Mouse (Mus musculus) kidney, adult 8-10 months (tissue): ENCODE data around the gene Olfr1233.

ENCODE experiments used
- DNase-seq, 2 experiments: peaks; one replicate each; pipeline ENCODE4 v3.0.0; 2022

The Olfr1233 gene

DNA sequence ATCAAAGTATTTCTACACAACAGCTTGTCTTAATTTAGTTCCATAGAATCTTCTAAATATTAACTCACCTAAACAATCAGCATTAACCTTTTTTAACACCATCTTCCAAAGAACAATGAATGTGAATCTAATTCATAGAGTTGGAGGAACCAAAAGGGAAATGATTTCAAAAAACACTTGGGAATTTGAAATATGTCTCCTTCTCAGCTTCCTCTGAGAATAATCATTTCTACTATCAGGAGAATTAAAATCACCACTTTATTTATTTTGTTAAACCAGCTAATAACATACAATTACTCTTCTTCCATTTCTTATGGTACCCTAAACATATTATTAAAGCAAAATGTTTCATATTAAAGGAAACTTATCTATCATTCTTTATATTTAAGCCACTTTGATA, at the start of gene Olfr1233:
Gene Olfr1233 (minus strand): TSS at position 101 of the 400 bp plus-strand sequence.
- DNase-seq: no peak

DNA sequence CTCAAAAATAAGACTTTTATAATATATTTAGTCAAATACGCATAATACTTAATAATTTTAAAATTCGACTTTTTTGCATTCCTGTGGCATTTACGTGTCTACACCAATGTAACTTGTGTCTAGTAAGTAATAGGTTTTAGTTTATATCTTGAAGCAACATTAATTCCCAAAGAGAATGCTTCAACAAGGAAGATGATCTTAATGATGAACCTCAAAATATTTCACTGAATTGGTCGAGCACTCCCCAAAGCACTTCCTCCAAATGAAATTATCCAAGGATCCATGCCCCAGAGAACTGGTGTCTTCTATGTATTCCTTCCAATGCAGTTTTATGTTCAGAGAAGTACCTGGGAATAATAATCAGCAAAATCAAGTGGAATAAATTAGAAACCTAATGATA, 22.6 kb upstream of the Olfr1233 start, which contains the start of gene Olfr1234:
Gene Olfr1234 (minus strand): TSS at position 101 of the 400 bp plus-strand sequence.
- no peak for DNase-seq

DNA sequence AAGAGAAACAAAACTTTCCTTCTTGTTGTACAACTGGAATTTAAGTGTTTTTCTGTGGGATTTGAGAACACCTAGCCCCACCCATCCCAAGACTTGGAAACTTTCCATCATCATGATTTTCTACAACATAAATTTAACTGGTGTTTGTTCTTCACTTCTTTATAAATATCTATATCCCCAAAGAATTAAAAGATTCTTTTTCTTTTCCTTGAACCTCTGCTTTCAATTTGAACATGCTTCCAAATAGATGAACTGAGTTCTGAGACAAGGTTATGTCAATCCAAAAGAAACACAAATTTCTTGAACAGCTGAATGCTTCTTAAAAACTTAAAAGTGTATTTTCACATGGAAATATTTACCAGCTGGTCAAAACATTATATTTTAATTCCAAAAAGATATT, 12.6 kb downstream of the Olfr1233 start, which contains the start of gene Olfr1232:
Gene Olfr1232 (minus strand): TSS at position 101 of the 400 bp plus-strand sequence.
- no peak for DNase-seq

DNA sequence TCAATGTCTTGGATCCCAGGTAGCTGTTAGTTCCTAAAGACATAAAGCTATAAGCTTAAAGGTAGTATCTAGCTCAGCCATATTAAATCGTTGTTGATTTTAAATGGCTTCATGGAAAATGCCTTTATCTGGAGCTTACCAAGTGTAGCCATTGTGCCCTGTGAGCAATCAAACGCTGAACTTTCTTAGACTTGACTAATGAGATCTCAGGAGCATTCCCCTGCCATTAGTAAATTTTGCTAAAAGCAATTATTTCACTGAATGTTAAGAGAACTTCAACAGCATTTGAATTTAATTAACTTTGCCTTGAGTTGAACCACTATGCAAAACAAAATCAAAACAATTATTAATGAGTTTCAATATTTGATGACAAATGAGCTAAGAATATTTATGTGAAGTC, 35.2 kb downstream of the Olfr1233 start, which contains the start of gene Olfr1231:
Gene Olfr1231 (minus strand): TSS at position 101 of the 400 bp plus-strand sequence.
- no peak for DNase-seq

DNA sequence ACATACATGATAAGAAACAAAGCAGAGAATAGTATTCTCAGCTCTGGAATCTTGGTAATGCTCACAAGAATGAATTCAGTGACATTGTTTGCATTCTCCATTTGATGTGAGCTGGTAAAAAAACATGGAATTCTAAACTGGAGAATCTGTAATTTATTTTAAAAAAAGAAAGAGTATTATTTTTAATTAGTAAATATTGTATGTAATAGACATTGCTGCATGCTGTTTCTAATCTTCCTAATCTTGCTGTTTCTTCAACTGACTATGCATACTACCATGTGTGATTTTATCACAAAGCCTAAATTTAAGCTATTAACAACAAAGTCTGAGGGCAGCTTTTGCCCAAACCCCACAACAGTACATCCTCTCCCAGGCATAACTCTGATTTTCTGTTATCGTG, 45.0 kb downstream of the Olfr1233 start, which contains the start of gene Olfr1230:
Gene Olfr1230 (minus strand): TSS at position 101 of the 400 bp plus-strand sequence.
- DNase-seq: no peak

DNA sequence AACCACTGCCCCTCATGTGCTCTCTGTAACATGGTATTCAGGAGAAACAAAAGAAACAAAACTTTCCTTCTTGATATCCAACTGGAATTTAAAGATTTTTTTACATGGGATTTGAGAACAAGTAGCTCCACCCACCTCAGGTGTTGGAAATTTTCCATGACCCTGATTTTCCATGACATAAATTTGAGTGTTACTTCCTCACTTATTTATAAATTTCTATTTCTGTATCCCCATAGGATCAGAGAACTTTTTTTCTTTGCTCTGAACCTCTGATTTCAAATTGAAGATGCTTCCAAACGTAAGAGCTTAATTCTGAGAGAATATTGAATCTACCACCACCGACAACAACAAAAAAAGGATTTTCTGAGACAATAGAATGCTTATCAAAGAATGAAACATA, 54.3 kb downstream of the Olfr1233 start, which contains the start of gene Olfr1229:
Gene Olfr1229 (minus strand): TSS at position 101 of the 400 bp plus-strand sequence.
- DNase-seq: no peak
